Mouse (Mus musculus) right cerebral cortex, adult 18-20 months (tissue): ENCODE measurements at regions not wholly inside any gene's neighbourhood (a gene's known extent, or its start where the extent isn't known, plus 50 kb on each side); places are given as distances from the start of the nearest gene placed in this dataset.

Experiments
- DNase-seq: peaks from one replicate; pipeline ENCODE4 v3.0.0; 2022; ENCODE audit warnings: mixed read lengths

GRCm38 (mm10) chr1:63828174-63828844 is 59.2 kb upstream of the 4933402D24Rik start:
- DNase-seq = no peak

GRCm38 (mm10) chr1:63820614-63821270 is 51.7 kb upstream of the 4933402D24Rik start:
- DNase-seq = no peak

GRCm38 (mm10) chr1:63819536-63820254 is 50.6 kb upstream of the 4933402D24Rik start:
- no peak for DNase-seq
